Mouse (Mus musculus) left cerebral cortex, adult 9 months (tissue): ENCODE results near the gene Wdr19.
"Not testable (repeated sequence)": the region's sequence is repeated elsewhere in the genome, so short reads cannot be mapped to it uniquely, and the experiment has no call there.

Source experiments
- DNase-seq, 2 experiments: peaks; one replicate each; pipeline ENCODE4 v3.0.0; 2022; ENCODE audit warnings: low spot score in 2 of 2

Gene Wdr19

GRCm38 (mm10) chr5:65191601-65192000 lies 7.9 kb upstream of the Wdr19 start:
- peak in 1 of 2 experiments; percentile 27 for DNase-seq

GRCm38 (mm10) chr5:65194441-65194840 lies 5.1 kb upstream of the Wdr19 start:
- peak in 1 of 2 experiments; percentile 50 for DNase-seq

GRCm38 (mm10) chr5:65204726-65205125 lies 5.2 kb downstream of the Wdr19 start:
- DNase-seq = no peak

DNA sequence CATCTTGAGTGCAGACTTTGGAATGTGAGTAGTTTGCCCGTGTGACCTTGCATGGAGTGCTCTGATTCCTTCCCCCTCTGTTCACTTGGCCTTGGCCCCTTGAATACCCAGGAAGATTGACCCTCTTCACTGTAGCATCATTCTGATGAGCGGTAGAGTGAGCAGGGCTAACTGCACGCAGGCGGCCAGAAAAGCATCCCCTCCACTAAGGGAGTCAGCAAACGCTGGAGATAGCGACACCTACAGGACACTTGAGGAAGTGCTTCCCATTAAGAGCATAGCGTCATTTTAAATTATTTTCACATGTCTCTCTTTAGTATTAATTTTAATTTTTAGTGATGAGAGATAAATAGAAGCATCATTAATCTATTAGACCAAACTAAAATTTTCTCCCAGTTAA lies 13.8 kb downstream of the Wdr19 start:
- DNase-seq = no peak

- DNase-seq = no peak
Observed at GRCm38 (mm10) chr5:65217305-65218269, 18.1 kb downstream of the Wdr19 start.

GRCm38 (mm10) chr5:65221037-65221436 lies 21.5 kb downstream of the Wdr19 start:
- no peak for DNase-seq

GRCm38 (mm10) chr5:65224056-65224455 lies 24.6 kb downstream of the Wdr19 start:
- no peak for DNase-seq

GRCm38 (mm10) chr5:65231289-65232003 lies 31.9 kb downstream of the Wdr19 start:
- DNase-seq = no peak

DNA sequence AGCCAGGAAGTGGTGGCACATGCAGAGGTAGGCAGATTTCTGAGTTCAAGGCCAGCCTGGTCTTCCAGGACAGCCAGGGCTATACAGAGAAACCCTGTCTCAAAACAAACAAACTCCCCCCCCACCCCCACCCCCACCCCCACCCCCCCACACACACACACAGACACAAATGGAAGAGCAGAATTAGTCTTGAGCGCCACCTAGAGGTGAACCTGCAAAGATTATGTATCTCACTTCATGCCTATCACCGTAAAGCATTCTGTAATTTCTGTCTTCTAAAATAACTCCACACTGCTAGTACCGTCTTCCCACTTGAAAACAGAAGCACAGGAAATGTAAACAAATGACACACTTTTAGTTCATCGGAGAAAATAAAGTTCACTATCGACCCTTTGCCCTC lies 43.2 kb downstream of the Wdr19 start:
- no peak for DNase-seq

DNA sequence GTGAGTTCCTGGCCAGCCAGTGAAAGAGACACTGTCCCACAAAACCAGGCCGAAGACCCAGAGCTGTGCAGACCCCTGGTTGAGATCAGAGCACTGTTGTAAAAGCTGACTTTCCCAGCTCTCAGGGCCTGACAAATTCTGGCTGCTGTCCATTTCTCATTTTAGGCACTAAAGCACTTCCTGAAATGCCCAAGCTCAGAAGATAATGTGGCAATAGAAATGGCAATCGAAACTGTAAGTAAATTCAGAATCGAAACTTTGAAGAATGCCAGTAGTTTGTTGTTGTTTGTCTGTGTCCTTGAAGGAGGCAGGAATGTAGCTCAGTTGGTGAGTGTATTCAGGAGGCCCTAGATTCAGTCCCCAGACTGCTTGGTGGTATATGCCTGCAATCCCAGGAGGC lies 47.8 kb downstream of the Wdr19 start:
- DNase-seq = no peak

DNA sequence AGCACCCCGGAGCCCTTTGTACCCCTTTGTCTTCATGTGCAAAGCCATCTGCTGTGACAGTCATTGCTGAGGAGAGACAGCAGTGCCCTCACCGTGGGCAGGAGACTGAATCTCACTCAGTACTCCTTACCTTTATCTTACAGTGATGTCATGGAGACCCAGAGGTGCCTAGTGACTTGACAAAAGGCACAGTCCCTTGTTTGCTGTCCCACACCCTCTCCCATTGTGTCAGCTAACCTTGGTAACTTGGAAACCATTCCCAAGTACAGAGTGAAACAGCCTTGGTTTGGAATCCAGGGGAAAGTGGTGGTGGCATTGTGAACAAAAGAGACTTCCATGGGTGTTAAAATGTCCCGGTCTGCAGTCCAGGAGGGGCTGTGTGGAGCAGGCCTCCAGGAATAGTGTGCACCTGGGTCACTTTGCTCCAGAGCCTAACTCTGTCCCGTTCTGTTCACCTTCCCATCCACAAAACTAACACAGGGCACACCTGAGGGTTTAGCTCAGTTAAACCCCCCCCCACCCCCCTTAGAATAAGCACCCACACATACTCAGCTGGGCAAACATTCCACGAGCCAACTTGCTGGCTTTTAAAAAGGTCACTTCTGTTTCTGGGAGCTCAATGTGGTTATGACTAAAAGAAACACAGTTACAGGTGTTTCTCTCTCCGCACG lies 50.8 kb downstream of the Wdr19 start:
- no peak for DNase-seq

GRCm38 (mm10) chr5:65257910-65258505 lies 58.5 kb downstream of the Wdr19 start:
- DNase-seq = no peak

DNA sequence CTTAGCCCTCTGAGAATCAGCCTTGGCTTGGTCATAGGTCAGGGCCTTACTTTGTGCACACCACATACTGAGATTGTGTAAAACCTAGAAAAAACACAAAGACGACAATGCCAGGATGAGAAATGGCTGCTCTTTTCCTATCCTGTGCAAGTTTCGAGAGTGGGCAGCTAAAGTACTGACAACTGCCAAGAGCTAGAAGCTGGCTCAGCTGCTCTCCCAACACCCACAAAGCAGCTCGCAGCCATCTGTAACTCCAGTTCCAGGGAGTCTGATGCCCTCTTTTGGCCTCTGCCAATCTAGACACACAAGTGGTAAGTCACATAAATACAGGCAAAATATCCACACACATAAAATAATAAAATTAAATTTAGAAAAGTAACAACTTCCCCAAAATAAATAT lies 74.5 kb downstream of the Wdr19 start:
- DNase-seq = peak in 1 of 2 experiments; percentile 15

GRCm38 (mm10) chr5:65279133-65279651 lies 79.7 kb downstream of the Wdr19 start:
- DNase-seq = no peak

DNA sequence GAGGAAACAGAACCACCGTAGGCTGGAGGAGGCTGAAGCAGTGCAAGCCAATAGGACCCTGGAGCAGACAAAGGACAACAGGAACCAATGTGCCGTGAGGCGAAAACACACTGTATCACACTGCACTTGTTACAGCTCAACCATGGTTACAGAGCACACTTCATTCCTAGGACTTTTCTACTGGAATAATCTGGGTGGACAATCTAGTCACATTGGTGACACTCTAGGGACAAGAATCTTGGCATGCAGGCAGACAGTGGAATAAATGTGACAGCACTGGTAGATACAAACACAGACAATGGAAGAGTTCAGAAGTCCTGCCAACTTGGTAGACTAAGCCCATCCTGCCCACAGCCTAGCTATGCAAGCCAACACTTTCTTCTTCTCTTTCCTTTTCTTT lies 81.7 kb downstream of the Wdr19 start:
- no peak for DNase-seq

GRCm38 (mm10) chr5:65284171-65284570 lies 84.7 kb downstream of the Wdr19 start:
- DNase-seq = no peak

- DNase-seq = no peak
Observed at GRCm38 (mm10) chr5:65287751-65288701, 88.5 kb downstream of the Wdr19 start.

GRCm38 (mm10) chr5:65289009-65289408 lies 89.5 kb downstream of the Wdr19 start:
- not testable (repeated sequence) for DNase-seq

- DNase-seq = no peak
Observed at GRCm38 (mm10) chr5:65293627-65294026, 94.1 kb downstream of the Wdr19 start.

DNA sequence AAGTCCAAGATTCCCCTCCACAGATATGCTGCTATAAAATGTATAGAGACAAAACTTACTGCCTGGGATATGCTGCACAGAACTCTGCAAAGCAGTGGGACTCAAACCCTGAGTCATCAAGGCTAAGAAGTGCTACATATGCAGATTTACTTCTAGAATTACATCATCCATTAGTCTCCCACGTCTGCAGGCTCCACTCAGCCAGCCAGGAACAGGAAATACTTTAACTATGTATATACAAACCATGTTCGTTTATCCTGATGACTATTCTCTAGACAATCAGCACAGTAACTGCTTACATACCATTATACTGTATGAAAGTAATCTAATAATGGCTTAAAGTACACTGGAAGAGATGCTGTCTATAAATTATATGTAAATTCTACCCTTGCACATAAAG lies 94.8 kb downstream of the Wdr19 start:
- peak in 1 of 2 experiments; percentile 7 for DNase-seq
